Mouse (Mus musculus) forebrain, embryonic 12.5 days (tissue): ENCODE results near the gene D2hgdh. TPM values are rescaled to one million over a fixed set of nuclear protein-coding genes. Genes with fewer than 3 reads are reported as not detected.
"Not testable (repeated sequence)": the region's sequence is repeated elsewhere in the genome, so short reads cannot be mapped to it uniquely, and the experiment has no call there.

Source experiments
- ATAC-seq: fragments of 200-750 bp; cut with Nextera tagmentation; 2 replicates; pipeline ENCODE4 v1.8.0; 2017; ENCODE audit warnings: moderate TSS enrichment; ENCODE audit not compliant: low FRiP score
- H3K27ac ChIP-seq: fragments of 300-500 bp; sonication (generic); 2 replicates; pipeline ENCODE4 v1.5.1; 2016; ENCODE audit warnings: mild to moderate bottlenecking
- H3K27me3 ChIP-seq: fragments of 300-500 bp; sonication (generic); 2 replicates; pipeline ENCODE4 v1.6.1; 2016; ENCODE audit warnings: mild to moderate bottlenecking
- H3K36me3 ChIP-seq: fragments of 300-500 bp; sonication (generic); replicated peaks from 2 replicates; pipeline ENCODE4 v1.6.1; 2016; ENCODE audit warnings: mild to moderate bottlenecking
- H3K4me1 ChIP-seq: fragments of 300-500 bp; sonication (generic); 2 replicates; pipeline ENCODE4 v1.6.1; 2016
- H3K4me2 ChIP-seq: fragments of 300-500 bp; sonication (generic); 2 replicates; pipeline ENCODE4 v1.6.1; 2016; ENCODE audit warnings: mild to moderate bottlenecking, moderate library complexity
- H3K4me3 ChIP-seq: fragments of 300-500 bp; sonication (generic); replicated peaks from 2 replicates; pipeline ENCODE4 v1.5.1; 2016; ENCODE audit warnings: mild to moderate bottlenecking
- H3K9ac ChIP-seq: fragments of 300-500 bp; sonication (generic); 2 replicates; pipeline ENCODE4 v1.6.1; 2016; ENCODE audit warnings: mild to moderate bottlenecking
- H3K9me3 ChIP-seq: fragments of 300-500 bp; sonication (generic); 2 replicates; pipeline ENCODE4 v1.6.1; 2016
- WGBS: fragments of 180-500 bp; shearing (Covaris S2); methylation state at CpG from one replicate; pipeline ENCODE4 v1.1.7; 2016; 5-methylcytosine and 5-hydroxymethylcytosine counted together
- polyA plus RNA-seq: library from polyadenylated mRNA; unstranded; fragments of >200 nt; fragmentation: Nextera tagmentation; extraction: Ambion mirVana; gene quantifications from 2 replicates; pipeline ENCODE4 v1.2.1, GENCODE M21; 2016

Gene D2hgdh
- polyA plus RNA-seq, 1 experiment from 2014 or later: 13.2 TPM

- Histone ChIP-seq H3K9ac (no peak overlapping the region), H3K27ac (no peak overlapping the region), H3K36me3 (peaks cover 7% of the 10 kb centered on the region), H3K27me3 (no peaks in the 10 kb centered on the region), H3K4me1 (no peaks in the 10 kb centered on the region), H3K4me2 (no peak overlapping the region), H3K4me3 (no peak overlapping the region), H3K9me3 (no peaks in the 10 kb centered on the region)
- 94% methylated on average over 4 of the region's 4 CpGs for WGBS
- no peak for ATAC-seq
Observed at GRCm38 (mm10) chr1:93835211-93835610, 10.5 kb downstream of the D2hgdh start.

- no peak overlapping the region for H3K9ac ChIP-seq
- no peak overlapping the region for H3K27ac ChIP-seq
- H3K4me3 ChIP-seq: no peak overlapping the region
- H3K27me3 ChIP-seq: no peaks in the 10 kb centered on the region
- H3K4me1 ChIP-seq: no peaks in the 10 kb centered on the region
- no peak for ATAC-seq
- peaks cover 7% of the 10 kb centered on the region for H3K36me3 ChIP-seq
- no peaks in the 10 kb centered on the region for H3K9me3 ChIP-seq
- 93% methylated on average over 6 of the region's 6 CpGs for WGBS
- no peak overlapping the region for H3K4me2 ChIP-seq
Observed at GRCm38 (mm10) chr1:93835876-93836531, 11.3 kb downstream of the D2hgdh start.

- H3K4me1 ChIP-seq: no peaks in the 10 kb centered on the region
- no peak for ATAC-seq
- no peak overlapping the region for H3K4me2 ChIP-seq
- no peak overlapping the region for H3K9ac ChIP-seq
- H3K4me3 ChIP-seq: no peak overlapping the region
- peaks cover 7% of the 10 kb centered on the region for H3K36me3 ChIP-seq
- WGBS: 93% methylated on average over 2 of the region's 2 CpGs
- no peak overlapping the region for H3K27ac ChIP-seq
- no peaks in the 10 kb centered on the region for H3K27me3 ChIP-seq
- no peaks in the 10 kb centered on the region for H3K9me3 ChIP-seq
Observed at GRCm38 (mm10) chr1:93836532-93836913, 11.8 kb downstream of the D2hgdh start.

- H3K4me2 ChIP-seq: no peak overlapping the region
- H3K4me3 ChIP-seq: no peak overlapping the region
- H3K27ac ChIP-seq: no peak overlapping the region
- no peak overlapping the region for H3K9ac ChIP-seq
- H3K27me3 ChIP-seq: no peaks in the 10 kb centered on the region
- no peaks in the 10 kb centered on the region for H3K4me1 ChIP-seq
- H3K9me3 ChIP-seq: no peaks in the 10 kb centered on the region
- H3K36me3 ChIP-seq: peaks cover 7% of the 10 kb centered on the region
- WGBS: 97% methylated on average over 8 of the region's 8 CpGs
- ATAC-seq: no peak
Observed at GRCm38 (mm10) chr1:93837335-93837734, 12.6 kb downstream of the D2hgdh start.

GRCm38 (mm10) chr1:93838569-93838968 lies 13.9 kb downstream of the D2hgdh start:
- not testable (repeated sequence) for H3K9me3 ChIP-seq, H3K9ac ChIP-seq, H3K4me1 ChIP-seq, H3K27me3 ChIP-seq, H3K4me2 ChIP-seq, H3K27ac ChIP-seq, H3K36me3 ChIP-seq, H3K4me3 ChIP-seq, ATAC-seq
- WGBS: 96% methylated on average over 8 of the region's 8 CpGs

- H3K9me3 ChIP-seq, H3K27ac ChIP-seq, H3K4me2 ChIP-seq, H3K27me3 ChIP-seq, H3K4me3 ChIP-seq, H3K4me1 ChIP-seq, H3K36me3 ChIP-seq, H3K9ac ChIP-seq: not testable (repeated sequence)
- ATAC-seq: peak; percentile 30; the same call in 1 of the 2 replicates
- 72% methylated on average over 2 of the region's 3 CpGs for WGBS
Observed at GRCm38 (mm10) chr1:93845766-93846366, 21.2 kb downstream of the D2hgdh start.

- not testable (repeated sequence) for H3K4me1 ChIP-seq, H3K36me3 ChIP-seq, H3K9me3 ChIP-seq, H3K4me3 ChIP-seq, H3K9ac ChIP-seq, H3K27ac ChIP-seq, H3K4me2 ChIP-seq, H3K27me3 ChIP-seq, ATAC-seq
- 88% methylated on average over 4 of the region's 4 CpGs for WGBS
Observed at GRCm38 (mm10) chr1:93855790-93856189, 31.1 kb downstream of the D2hgdh start.

GRCm38 (mm10) chr1:93857370-93857769 lies 32.7 kb downstream of the D2hgdh start:
- H3K4me2 ChIP-seq: no peak overlapping the region
- no peak overlapping the region for H3K4me3 ChIP-seq
- H3K36me3 ChIP-seq: no peaks in the 10 kb centered on the region
- 84% methylated on average over 6 of the region's 6 CpGs for WGBS
- ATAC-seq: no peak
- no peaks in the 10 kb centered on the region for H3K9me3 ChIP-seq
- no peaks in the 10 kb centered on the region for H3K4me1 ChIP-seq
- H3K9ac ChIP-seq: no peak overlapping the region
- H3K27me3 ChIP-seq: no peaks in the 10 kb centered on the region
- no peak overlapping the region for H3K27ac ChIP-seq

GRCm38 (mm10) chr1:93857991-93858390 lies 33.3 kb downstream of the D2hgdh start:
- Histone ChIP-seq H3K4me1 (no peaks in the 10 kb centered on the region), H3K9me3 (no peaks in the 10 kb centered on the region), H3K27me3 (no peaks in the 10 kb centered on the region), H3K4me2 (no peak overlapping the region), H3K4me3 (no peak overlapping the region), H3K36me3 (no peaks in the 10 kb centered on the region), H3K9ac (no peak overlapping the region), H3K27ac (no peak overlapping the region)
- no peak for ATAC-seq
- 90% methylated on average over 3 of the region's 3 CpGs for WGBS

GRCm38 (mm10) chr1:93859619-93860018 lies 34.9 kb downstream of the D2hgdh start:
- ATAC-seq: no peak
- Histone ChIP-seq H3K27ac (no peak overlapping the region), H3K9me3 (no peaks in the 10 kb centered on the region), H3K4me3 (no peak overlapping the region), H3K27me3 (no peaks in the 10 kb centered on the region), H3K4me2 (no peak overlapping the region), H3K4me1 (no peaks in the 10 kb centered on the region), H3K9ac (no peak overlapping the region), H3K36me3 (no peaks in the 10 kb centered on the region)

GRCm38 (mm10) chr1:93861048-93861447 lies 36.3 kb downstream of the D2hgdh start, which contains the start of gene Gal3st2:
Gene Gal3st2, plus strand, starts transcription at chr1:93861306.
- 82% methylated on average over 2 of the region's 2 CpGs for WGBS
- not testable (repeated sequence) for H3K9me3 ChIP-seq, H3K36me3 ChIP-seq, H3K4me3 ChIP-seq, H3K4me2 ChIP-seq, H3K9ac ChIP-seq, ATAC-seq, H3K27me3 ChIP-seq, H3K4me1 ChIP-seq, H3K27ac ChIP-seq

- WGBS: 63% methylated on average over 1 of the region's 1 CpGs
- H3K9me3 ChIP-seq, H3K27ac ChIP-seq, H3K27me3 ChIP-seq, H3K4me1 ChIP-seq, H3K36me3 ChIP-seq, H3K4me3 ChIP-seq, H3K9ac ChIP-seq, ATAC-seq, H3K4me2 ChIP-seq: not testable (repeated sequence)
Observed at GRCm38 (mm10) chr1:93871594-93872105, 46.9 kb downstream of the D2hgdh start.

- H3K36me3 ChIP-seq, H3K9ac ChIP-seq, H3K27me3 ChIP-seq, H3K9me3 ChIP-seq, ATAC-seq, H3K4me2 ChIP-seq, H3K4me3 ChIP-seq, H3K4me1 ChIP-seq, H3K27ac ChIP-seq: not testable (repeated sequence)
- 90% methylated on average over 13 of the region's 22 CpGs for WGBS
Observed at GRCm38 (mm10) chr1:93874405-93874804, 49.7 kb downstream of the D2hgdh start.
